Mouse (Mus musculus): Measurements from ENCODE around the gene Sele.

DNA sequence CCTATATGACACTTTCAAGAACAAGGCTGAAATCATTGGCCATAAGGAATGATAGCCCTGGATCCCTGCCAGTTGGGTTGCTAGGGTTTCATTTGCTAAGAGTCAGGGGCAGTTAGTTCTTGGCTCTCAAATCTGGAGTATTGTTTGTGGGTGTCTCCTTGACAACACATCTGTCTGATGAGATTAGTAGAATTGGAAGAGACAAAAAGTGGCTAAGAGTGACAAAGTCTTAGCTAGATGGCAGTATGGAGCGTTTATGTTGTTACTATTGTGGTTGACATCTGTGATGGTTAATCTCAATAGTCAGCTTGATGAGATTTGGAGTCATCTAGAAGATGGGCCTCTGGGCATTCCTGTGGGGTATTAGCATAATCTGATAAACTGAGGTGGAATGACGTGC, 50.3 kb downstream of the Sele start:
- TF ChIP-seq POLR2A (IDR thresholded peaks at IDR 0.05; ENCODE audit: insufficient read depth, low read depth, low read length) (no peak), CTCF (IDR thresholded peaks at IDR 0.05; ENCODE audit: insufficient read depth, low read depth, low read length) (no peak)
